Mouse (Mus musculus): Measurements from ENCODE around the gene Irf2. TPM values are rescaled to one million over a fixed set of nuclear protein-coding genes. Genes with fewer than 3 reads are reported as not detected.

Gene Irf2
- total and polyA plus RNA-seq, 3 experiments = 4.9 to 19.4 TPM; not detected in 1

DNA sequence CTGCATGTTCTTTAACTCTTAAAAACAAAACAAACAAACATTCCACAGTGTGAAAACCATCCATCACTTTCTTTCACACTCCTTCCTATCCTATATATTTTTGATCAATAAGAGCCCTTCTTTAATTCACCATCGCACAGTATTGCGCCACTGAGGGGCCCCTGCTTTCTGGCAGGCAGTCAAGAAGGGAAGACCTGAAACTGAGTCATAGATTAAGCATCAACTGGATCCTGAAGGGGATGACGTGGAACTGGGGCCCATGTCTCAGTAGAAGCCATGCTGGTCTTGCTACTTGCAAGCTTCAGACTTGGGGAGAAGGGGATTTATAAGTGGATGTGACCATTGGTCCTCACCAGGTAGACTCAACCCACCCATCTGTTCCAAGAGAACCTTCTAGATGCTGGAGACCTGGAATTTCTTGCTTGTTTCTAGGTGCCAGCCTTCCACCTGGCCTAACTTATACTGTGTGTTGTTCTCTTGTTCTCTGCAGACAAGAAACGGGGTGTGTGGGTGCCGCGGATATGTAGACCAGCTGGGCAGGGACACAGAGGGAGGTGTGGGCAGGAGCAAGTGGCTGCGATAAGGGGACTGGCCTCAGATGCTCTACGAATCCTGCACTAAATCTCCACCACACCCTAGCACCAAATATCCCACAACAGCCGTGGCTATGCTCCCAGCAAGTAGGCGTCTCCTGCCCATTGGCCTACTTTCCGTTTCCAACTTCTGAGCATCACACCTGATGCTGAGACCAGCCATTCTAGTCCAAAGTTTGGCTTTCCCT lies 18.3 kb upstream of the Irf2 start:
- Histone ChIP-seq H3K9me3 (replicated peaks; ENCODE audit: insufficient read depth, low read length) (no peaks in the 10 kb centered on the region), H3K9ac (ENCODE audit: control insufficient read depth, low read depth, low read length, poor library complexity, severe bottlenecking) (no peak overlapping the region), H3K4me3 (ENCODE audit: control insufficient read depth in 1 of 2, insufficient read depth in 1 of 2, low read depth in 2 of 2, low read length in 2 of 2) (no peak overlapping the region), H3K27me3 (ENCODE audit: control insufficient read depth in 1 of 2, insufficient read depth in 2 of 2, low read length in 2 of 2) (no peaks in the 10 kb centered on the region), H3K36me3 (ENCODE audit: control insufficient read depth in 1 of 2, insufficient read depth in 2 of 2, low read length in 2 of 2) (peaks cover 0 to 52% of the 10 kb centered on the region in 2 experiments; a peak in 2 of 4 replicates), H3K4me1 (ENCODE audit: control insufficient read depth in 1 of 2, insufficient read depth in 2 of 2, low read length in 2 of 2) (peaks cover 36 to 52% of the 10 kb centered on the region in 2 experiments), H3K27ac (ENCODE audit: control insufficient read depth, low read depth, low read length) (peak overlapping the region; percentile 47), H3K79me2 (ENCODE audit: control insufficient read depth, insufficient read depth, low read length, poor library complexity) (no peaks in the 10 kb centered on the region)
- TF ChIP-seq TCF12 (IDR thresholded peaks at IDR 0.05; ENCODE audit: low read depth, low read length) (0 out of 2 replicates have a peak, but pooled peaks have one; percentile 5), ETS1 (IDR thresholded peaks at IDR 0.05; ENCODE audit: low read depth, low read length) (peak; percentile 54; the same call in 1 of the 2 replicates), ZC3H11A (IDR thresholded peaks at IDR 0.05; ENCODE audit: low read depth, low read length) (no peak)
- DNase-seq (ENCODE audit: low read depth, low spot score) = peak; percentile 75

DNA sequence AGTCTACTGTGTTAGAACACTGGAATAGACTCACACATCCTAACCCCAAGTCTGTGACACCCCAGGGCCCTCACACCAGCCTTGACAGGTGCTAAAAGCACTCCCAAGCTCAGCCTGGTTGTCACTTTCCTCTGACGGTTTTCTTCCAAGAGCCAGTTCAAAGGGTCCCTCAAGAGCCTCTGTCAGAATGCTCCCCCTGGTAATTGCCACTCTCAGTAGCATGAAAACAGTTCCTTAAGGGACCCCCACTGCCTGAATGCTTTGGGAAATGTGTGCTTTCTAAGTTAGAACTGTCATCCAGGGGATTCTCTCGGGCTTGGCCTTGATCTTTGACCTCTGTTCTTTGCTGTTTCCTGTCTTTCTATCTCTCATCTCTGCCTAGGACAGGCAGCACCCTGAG lies 17.0 kb upstream of the Irf2 start:
- TF ChIP-seq HCFC1 (IDR thresholded peaks at IDR 0.05; ENCODE audit: low read depth, low read length) = no peak
- TF ChIP-seq MYB (IDR thresholded peaks at IDR 0.05; ENCODE audit: low read depth, low read length) = no peak
- no peak for TF ChIP-seq MAX (IDR thresholded peaks at IDR 0.05; ENCODE audit: low read length)
- no peak for TF ChIP-seq ELF1 (IDR thresholded peaks at IDR 0.05; ENCODE audit: low read depth, low read length)
- no peak for TF ChIP-seq USF1 (IDR thresholded peaks at IDR 0.05; ENCODE audit: low read depth, low read length)
- no peak for TF ChIP-seq TAL1 (IDR thresholded peaks at IDR 0.05; ENCODE audit: low read length)
- no peak for TF ChIP-seq CHD1 (IDR thresholded peaks at IDR 0.05; ENCODE audit: low read depth, low read length)
- TF ChIP-seq UBTF (IDR thresholded peaks at IDR 0.05; ENCODE audit: borderline replicate concordance, insufficient read depth, low read depth, low read length) = no peak
- no peak for TF ChIP-seq CTCF (IDR thresholded peaks at IDR 0.05 in 2 of 3, conservative IDR thresholded peaks at IDR 0.05 in 1 of 3; ENCODE audit: control insufficient read depth in 1 of 3, insufficient read depth in 1 of 3, low read depth in 2 of 3, low read length in 3 of 3, poor library complexity in 1 of 3, severe bottlenecking in 1 of 3)
- no peak for TF ChIP-seq MAFK (IDR thresholded peaks at IDR 0.05; ENCODE audit: borderline replicate concordance, low read depth, low read length)
- TF ChIP-seq NELFE (IDR thresholded peaks at IDR 0.05; ENCODE audit: low read depth, low read length) = no peak
- TF ChIP-seq USF2 (IDR thresholded peaks at IDR 0.05; ENCODE audit: borderline replicate concordance in 1 of 2, insufficient read depth in 1 of 2, low read depth in 1 of 2, low read length in 2 of 2) = no peak
- TF ChIP-seq ZC3H11A (IDR thresholded peaks at IDR 0.05; ENCODE audit: low read depth, low read length) = no peak
- no peak for TF ChIP-seq MYC (IDR thresholded peaks at IDR 0.05; ENCODE audit: low read depth, low read length)
- no peak for TF ChIP-seq SIN3A (IDR thresholded peaks at IDR 0.05; ENCODE audit: low read length)
- TF ChIP-seq TBP (IDR thresholded peaks at IDR 0.05; ENCODE audit: low read depth, low read length) = no peak
- TF ChIP-seq NRF1 (IDR thresholded peaks at IDR 0.05; ENCODE audit: insufficient read depth, low read depth, low read length, poor library complexity, severe bottlenecking) = no peak
- no peak for TF ChIP-seq RAD21 (IDR thresholded peaks at IDR 0.05; ENCODE audit: low read depth, low read length)
- TF ChIP-seq KAT2A (conservative IDR thresholded peaks at IDR 0.05; ENCODE audit: low read depth, low read length) = no peak

More for the DNA sequence above, 17.0 kb upstream of the Irf2 start:
- Histone ChIP-seq H3K4me1 (ENCODE audit: control insufficient read depth in 1 of 2, insufficient read depth in 2 of 2, low read length in 2 of 2) (peaks cover 33 to 45% of the 10 kb centered on the region in 2 experiments), H3K27me3 (ENCODE audit: control insufficient read depth in 1 of 2, insufficient read depth in 2 of 2, low read length in 2 of 2) (no peaks in the 10 kb centered on the region), H3K79me2 (ENCODE audit: control insufficient read depth, insufficient read depth, low read length, poor library complexity) (no peaks in the 10 kb centered on the region), H3K27ac (ENCODE audit: control insufficient read depth, low read depth, low read length) (no peak overlapping the region), H3K9me3 (replicated peaks; ENCODE audit: insufficient read depth, low read length) (no peaks in the 10 kb centered on the region), H3K36me3 (ENCODE audit: control insufficient read depth in 1 of 2, insufficient read depth in 2 of 2, low read length in 2 of 2) (peaks cover 0 to 45% of the 10 kb centered on the region in 2 experiments; a peak in 2 of 4 replicates), H3K9ac (ENCODE audit: control insufficient read depth, low read depth, low read length, poor library complexity, severe bottlenecking) (no peak overlapping the region), H3K4me3 (ENCODE audit: control insufficient read depth in 1 of 2, insufficient read depth in 1 of 2, low read depth in 2 of 2, low read length in 2 of 2) (no peak overlapping the region)
- no peak for DNase-seq (ENCODE audit: low read depth, low spot score)
